Mouse (Mus musculus): ENCODE measurements around the gene Myoz2.

DNA sequence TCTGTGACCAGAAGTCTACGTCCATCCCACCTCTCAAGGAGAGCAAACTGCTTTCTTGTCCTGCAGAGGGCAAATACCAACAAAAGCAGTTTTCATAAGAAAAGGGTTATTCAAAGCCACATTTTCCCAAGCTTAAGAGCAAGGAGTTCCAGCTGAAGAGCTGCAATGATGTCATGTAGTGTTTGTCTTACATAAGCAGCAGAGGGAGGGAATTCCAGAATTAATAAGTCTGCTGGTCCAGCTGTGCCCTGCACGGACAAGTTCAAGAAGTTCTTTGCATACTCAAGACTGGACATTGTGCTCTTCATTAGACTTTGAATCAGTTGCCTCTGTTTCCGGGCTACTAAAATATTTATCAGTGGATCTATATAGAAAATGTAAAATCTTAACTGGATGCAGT is 33.8 kb downstream of the Myoz2 start:
- TF ChIP-seq POLR2A (IDR thresholded peaks at IDR 0.05; ENCODE audit: control insufficient read depth, extremely low read depth, insufficient read depth, low read length, poor library complexity), result no peak
- no peak for TF ChIP-seq CTCF (IDR thresholded peaks at IDR 0.05; ENCODE audit: borderline replicate concordance, control insufficient read depth, extremely low read depth, insufficient read depth, low read length, poor library complexity)
